Mouse (Mus musculus) CH12.LX (cell line): ENCODE results near the gene Gck. TPM values are rescaled to one million over a fixed set of nuclear protein-coding genes. Genes with fewer than 3 reads are reported as not detected.
A peak's percentile ranks its signal among the peaks of the same experiment; 100 is the strongest.

Source experiments
- DNase-seq: peaks from one replicate; pipeline ENCODE4 v3.0.0-alpha.2; 2013; ENCODE audit errors: extremely low read depth
- H3K27ac ChIP-seq: 2 replicates; pipeline ENCODE4 v1.5.1; 2012; ENCODE audit warnings: low read depth, mild to moderate bottlenecking, control low read depth, moderate library complexity; ENCODE audit not compliant: insufficient read depth
- H3K27me3 ChIP-seq: replicated peaks from 2 replicates; pipeline ENCODE3; 2012; ENCODE audit warnings: inconsistent platforms
- H3K36me3 ChIP-seq, 2 experiments: replicated peaks in 1 of 2; 2 replicates each; pipeline versions ENCODE3 to v1.6.1; 2012; ENCODE audit warnings: inconsistent platforms in 1 of 2, low read length in 1 of 2, mild to moderate bottlenecking in 1 of 2, mixed read lengths in 1 of 2, moderate library complexity in 1 of 2; ENCODE audit not compliant: control insufficient read depth in 1 of 2, insufficient read depth in 1 of 2
- H3K4me1 ChIP-seq, 2 experiments: 2 replicates each; pipeline ENCODE4 v1.6.1; 2012; ENCODE audit warnings: inconsistent platforms in 1 of 2, moderate library complexity in 1 of 2; ENCODE audit not compliant: insufficient read depth in 2 of 2, control insufficient read depth in 1 of 2
- H3K4me2 ChIP-seq: 2 replicates; pipeline ENCODE4 v1.6.1; 2012; ENCODE audit warnings: low read depth, mild to moderate bottlenecking, control low read depth; ENCODE audit not compliant: poor library complexity, insufficient read depth, severe bottlenecking
- H3K4me3 ChIP-seq, 3 experiments: fragments of 150-350 bp in 1 of 3; sonication (generic) in 1 of 3; replicated peaks in 1 of 3; 2 replicates each; pipeline versions ENCODE3 to v1.5.1; 2011 to 2012; ENCODE audit warnings: low read depth in 2 of 3, low read length in 2 of 3, mild to moderate bottlenecking in 2 of 3, moderate library complexity in 2 of 3, control low read depth in 1 of 3, improper control_type of control experiment in 1 of 3, inconsistent platforms in 1 of 3, mixed read lengths in 1 of 3; ENCODE audit not compliant: poor library complexity in 1 of 3
- H3K79me2 ChIP-seq: replicated peaks from 2 replicates; pipeline ENCODE4 v1.6.1; 2012; ENCODE audit warnings: mild to moderate bottlenecking, moderate library complexity; ENCODE audit not compliant: control insufficient read depth, poor library complexity, insufficient read depth, severe bottlenecking; ENCODE audit errors: extremely low read depth
- H3K9ac ChIP-seq: 2 replicates; pipeline ENCODE4 v1.6.1; 2012; ENCODE audit warnings: low read depth, mild to moderate bottlenecking, control low read depth, moderate library complexity; ENCODE audit not compliant: insufficient read depth
- H3K9me3 ChIP-seq: replicated peaks from 2 replicates; pipeline ENCODE3; 2012; ENCODE audit warnings: low read length, inconsistent platforms, mixed read lengths
- CHD2 ChIP-seq: IDR thresholded peaks from 2 replicates; pipeline ENCODE4 v1.6.1; 2011; ENCODE audit warnings: low read length, improper control_type of control experiment
- CTCF ChIP-seq, 2 experiments: IDR thresholded peaks in 1 of 2; conservative IDR thresholded peaks in 1 of 2; 2 replicates each; pipeline ENCODE4 v1.5.1; 2011 to 2012; ENCODE audit warnings: low read depth in 2 of 2, low read length in 2 of 2, improper control_type of control experiment in 1 of 2, inconsistent platforms in 1 of 2, mild to moderate bottlenecking in 1 of 2, moderate library complexity in 1 of 2
- E2F4 ChIP-seq: IDR thresholded peaks from 2 replicates; pipeline ENCODE4 v1.6.1; 2011; ENCODE audit warnings: low read depth, low read length, improper control_type of control experiment; ENCODE audit not compliant: insufficient replicate concordance
- EP300 ChIP-seq: IDR thresholded peaks from 2 replicates; pipeline ENCODE4 v1.6.1; 2011; ENCODE audit warnings: low read length, improper control_type of control experiment
- ETS1 ChIP-seq: conservative IDR thresholded peaks from 2 replicates; pipeline ENCODE4 v1.6.1; 2012; ENCODE audit warnings: low read depth, mild to moderate bottlenecking, inconsistent platforms, low read length, improper control_type of control experiment, moderate library complexity
- GABPA ChIP-seq: IDR thresholded peaks from 2 replicates; pipeline ENCODE4 v1.6.1; 2012; ENCODE audit warnings: low read depth, low read length, improper control_type of control experiment, inconsistent platforms; ENCODE audit not compliant: insufficient replicate concordance
- KAT2A ChIP-seq: IDR thresholded peaks from 2 replicates; pipeline ENCODE4 v1.6.1; 2012; ENCODE audit warnings: low read length, improper control_type of control experiment, inconsistent platforms; ENCODE audit not compliant: insufficient replicate concordance
- MEF2A ChIP-seq: IDR thresholded peaks from 2 replicates; pipeline ENCODE4 v1.6.1; 2014; ENCODE audit warnings: low read depth, mild to moderate bottlenecking, inconsistent platforms, low read length, improper control_type of control experiment, borderline replicate concordance
- MYC ChIP-seq: IDR thresholded peaks from 2 replicates; pipeline ENCODE4 v1.6.1; 2011; ENCODE audit warnings: low read depth, mild to moderate bottlenecking, improper control_type of control experiment, low read length
- NELFE ChIP-seq: IDR thresholded peaks from 2 replicates; pipeline ENCODE4 v1.6.1; 2011; ENCODE audit warnings: low read depth, low read length, improper control_type of control experiment
- NRF1 ChIP-seq: IDR thresholded peaks from 2 replicates; pipeline ENCODE4 v1.6.1; 2014; ENCODE audit warnings: low read depth, mild to moderate bottlenecking, inconsistent platforms, low read length, improper control_type of control experiment, moderate library complexity
- PAX5 ChIP-seq: IDR thresholded peaks from 2 replicates; pipeline ENCODE4 v1.6.1; 2012; ENCODE audit warnings: low read length, inconsistent platforms, mixed read lengths
- RAD21 ChIP-seq: IDR thresholded peaks from 2 replicates; pipeline ENCODE4 v1.6.1; 2011; ENCODE audit warnings: low read depth, mild to moderate bottlenecking, low read length, improper control_type of control experiment, moderate library complexity
- SIN3A ChIP-seq: IDR thresholded peaks from 2 replicates; pipeline ENCODE4 v1.6.1; 2012; ENCODE audit warnings: low read length, improper control_type of control experiment, inconsistent platforms
- SMC3 ChIP-seq: IDR thresholded peaks from 2 replicates; pipeline ENCODE4 v1.6.1; 2011; ENCODE audit warnings: low read depth, low read length, improper control_type of control experiment
- TBP ChIP-seq: conservative IDR thresholded peaks from 2 replicates; pipeline ENCODE4 v1.6.1; 2011; ENCODE audit warnings: low read depth, low read length, improper control_type of control experiment
- TCF12 ChIP-seq: IDR thresholded peaks from 2 replicates; pipeline ENCODE4 v1.6.1; 2014; ENCODE audit warnings: low read depth, mild to moderate bottlenecking, inconsistent platforms, low read length, improper control_type of control experiment
- UBTF ChIP-seq: IDR thresholded peaks from 2 replicates; pipeline ENCODE4 v1.6.1; 2012; ENCODE audit warnings: low read depth, mild to moderate bottlenecking, inconsistent platforms, low read length, improper control_type of control experiment, moderate library complexity
- ZC3H11A ChIP-seq: IDR thresholded peaks from 2 replicates; pipeline ENCODE4 v1.6.1; 2012; ENCODE audit warnings: low read depth, mild to moderate bottlenecking, inconsistent platforms, low read length, improper control_type of control experiment
- ZMIZ1 ChIP-seq: IDR thresholded peaks from 2 replicates; pipeline ENCODE4 v1.6.1; 2012; ENCODE audit warnings: low read depth, mild to moderate bottlenecking, inconsistent platforms, low read length, improper control_type of control experiment
- ZNF384 ChIP-seq: IDR thresholded peaks from 2 replicates; pipeline ENCODE4 v1.6.1; 2012; ENCODE audit warnings: low read depth, low read length, improper control_type of control experiment, inconsistent platforms
- dilution Hi-C: fragments of 300-500 bp; cut with MboI; formaldehyde crosslinking; loops from 2 replicates; pipeline ENCODE4 v1.14.3; 2020; ENCODE audit warnings: low sequenced_read_pairs; ENCODE audit not compliant: extremely low pct_unique_long_range_greater_than_20kb, extremely low pct_ligation_motif_present
- in situ Hi-C: fragments of 300-500 bp; cut with MboI; formaldehyde crosslinking; loops from 3 replicates; pipeline ENCODE4 v1.14.3; 2019; ENCODE audit warnings: low sequenced_read_pairs, low pct_ligation_motif_present, low pct_unique_long_range_greater_than_20kb, mixed read lengths
- polyA plus RNA-seq: library from polyadenylated mRNA; unstranded; fragments of >175 nt; gene quantifications from 2 replicates; pipeline ENCODE4 v1.2.1, GENCODE M21; 2012; ENCODE audit warnings: low read depth; ENCODE audit not compliant: insufficient read length
- total RNA-seq, 2 experiments: library from RNA; depleted of rRNA; stranded (reverse); fragments of 300-350 nt in 1 of 2; fragments of >200 nt in 1 of 2; gene quantifications; 2 replicates each; pipeline ENCODE4 v1.2.3; 2012 to 2014

Gene Gck
- total and polyA plus RNA-seq, 3 experiments, result 0.68 to 1.4 (median 1.0) TPM

DNA sequence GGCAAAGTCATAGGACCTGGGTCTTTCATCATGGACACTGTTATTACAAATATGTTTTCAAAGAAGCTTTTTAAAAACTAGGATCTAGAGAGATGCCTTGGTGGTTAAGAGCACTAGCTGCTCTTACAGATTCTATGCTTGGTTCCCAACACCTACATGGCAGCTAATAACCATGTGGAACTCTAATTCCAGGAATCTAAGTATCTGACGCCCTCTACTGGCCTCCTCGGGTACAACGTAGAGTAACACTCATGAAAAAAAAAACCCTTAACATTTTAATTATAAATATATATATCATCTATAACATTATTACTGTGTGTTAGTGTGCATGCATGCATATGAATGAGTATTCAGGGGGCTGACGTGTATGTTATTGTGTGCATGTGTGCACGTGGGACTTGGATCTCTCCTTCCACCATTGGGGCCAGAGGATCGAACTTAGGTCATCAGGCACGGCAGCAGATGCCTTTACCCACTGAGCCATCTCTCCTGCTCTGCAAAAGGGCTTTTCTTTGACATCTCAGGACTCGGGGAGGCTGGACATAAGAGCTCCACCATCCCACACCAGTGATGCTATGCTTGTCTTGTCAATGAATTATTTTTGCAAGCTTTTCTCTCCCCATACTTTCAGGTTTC, 3.4 kb upstream of the Gck start:
- dilution Hi-C loops, result no loop called here
- H3K9me3 ChIP-seq, result no peaks in the 10 kb centered on the region
- DNase-seq, result peak; percentile 72

GRCm38 (mm10) chr11:5952501-5952900, 2.6 kb upstream of the Gck start:
- H3K9me3 ChIP-seq, result no peaks in the 10 kb centered on the region
- no peaks in the 10 kb centered on the region for H3K27me3 ChIP-seq
- peaks cover 18 to 49% of the 10 kb centered on the region in 2 experiments for H3K4me1 ChIP-seq
- dilution Hi-C loops (no loop called here), in situ Hi-C loops (no loop called here)
- peaks cover 17% of the 10 kb centered on the region for H3K79me2 ChIP-seq
- no peak for DNase-seq
- peaks cover 2 to 3% of the 10 kb centered on the region in 2 experiments for H3K36me3 ChIP-seq
- no peak overlapping the region for H3K4me2 ChIP-seq
- H3K4me3 ChIP-seq, result no peak overlapping the region
- TF ChIP-seq ETS1, result no peak
- no peak for TF ChIP-seq TCF12
- no peak for TF ChIP-seq CHD2
- no peak for TF ChIP-seq SMC3
- TF ChIP-seq GABPA, result no peak
- no peak for TF ChIP-seq ZMIZ1
- TF ChIP-seq MEF2A, result no peak
- TF ChIP-seq UBTF, result no peak
- TF ChIP-seq E2F4, result no peak
- TF ChIP-seq MYC, result no peak
- TF ChIP-seq ZC3H11A, result no peak
- TF ChIP-seq EP300, result no peak
- no peak for TF ChIP-seq NRF1
- no peak for TF ChIP-seq SIN3A
- no peak for TF ChIP-seq TBP
- no peak for TF ChIP-seq KAT2A
- TF ChIP-seq NELFE, result no peak
- H3K27ac ChIP-seq, result no peak overlapping the region
- no peak overlapping the region for H3K9ac ChIP-seq

More for the DNA sequence above, 3.4 kb upstream of the Gck start:
- no peak overlapping the region for H3K9ac ChIP-seq
- in situ Hi-C loops, result no loop called here
- TF ChIP-seq GABPA, result no peak
- TF ChIP-seq EP300, result no peak
- no peak for TF ChIP-seq ETS1
- TF ChIP-seq PAX5, result no peak
- TF ChIP-seq CTCF (conservative IDR thresholded peaks at IDR 0.05 in 1 of 2, IDR thresholded peaks at IDR 0.05 in 1 of 2; ENCODE audit: low read depth in 2 of 2, low read length in 2 of 2), result peak; percentile 69 to 88; a peak in 3 of 4 replicates
- peak; percentile 65 for TF ChIP-seq SMC3
- TF ChIP-seq ZNF384, result peak; percentile 91
- TF ChIP-seq MYC, result peak; percentile 95
- peak; percentile 88 for TF ChIP-seq RAD21
- TF ChIP-seq ZC3H11A, result peak; percentile 16; the same call in 1 of the 2 replicates
- peaks cover 5 to 9% of the 10 kb centered on the region in 2 experiments for H3K36me3 ChIP-seq
- H3K27ac ChIP-seq, result no peak overlapping the region
- H3K27me3 ChIP-seq, result no peaks in the 10 kb centered on the region
- H3K79me2 ChIP-seq, result peaks cover 23% of the 10 kb centered on the region
- H3K4me1 ChIP-seq, result peaks cover 20 to 57% of the 10 kb centered on the region in 2 experiments
- no peak overlapping the region for H3K4me3 ChIP-seq
- no peak overlapping the region for H3K4me2 ChIP-seq
